ENCODE assay signal across 8 mouse cellular contexts in the genomic region with DNA sequence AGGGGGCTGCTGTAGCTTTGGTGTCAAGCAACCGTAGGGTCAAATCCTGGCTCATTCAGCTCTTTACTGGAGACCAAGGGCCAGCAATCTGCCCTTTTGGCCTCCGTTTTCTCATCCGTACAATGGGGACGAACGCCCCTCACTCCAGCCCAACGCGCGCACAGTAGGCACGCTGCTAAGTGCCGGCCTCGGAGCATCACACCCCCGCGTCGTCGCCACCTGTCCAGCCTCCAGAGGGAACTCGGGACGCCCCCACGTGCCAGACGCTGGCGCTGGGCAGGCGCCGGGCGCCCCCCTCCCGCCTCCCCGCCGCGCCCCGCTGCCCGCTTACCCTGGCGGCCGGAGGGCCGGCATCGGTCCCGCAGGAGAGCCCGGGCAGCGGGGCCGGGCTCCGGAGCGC. TPM values are rescaled to one million over a fixed set of nuclear protein-coding genes. Genes with fewer than 3 reads are reported as not detected.
DNase-seq lines count a peak whose midpoint lies in the region; ATAC-seq and TF ChIP-seq lines count a peak whose summit lies in the region.

No protein-coding gene starts in this region.

- H3K4me3 ChIP-seq in cerebellum, adult 2 months (replicated peaks; ENCODE audit: insufficient read depth, low read depth, low read length), result peak overlapping the region; percentile 19
- H3K4me3 ChIP-seq in intestine, postnatal 0 days (ENCODE audit: low read depth, low read length), result peak overlapping the region; percentile 37

- no peak for ATAC-seq in intestine, postnatal 0 days

- H3K9ac ChIP-seq in intestine, postnatal 0 days (ENCODE audit: low read depth, low read length), result no peak overlapping the region

- no peak for TF ChIP-seq CTCF in cerebellum, adult 2 months (IDR thresholded peaks at IDR 0.05; ENCODE audit: borderline replicate concordance, insufficient read depth, low read depth, low read length)
- no peak for TF ChIP-seq CTCF in intestine, postnatal 0 days (IDR thresholded peaks at IDR 0.05; ENCODE audit: low read depth)

- peak overlapping the region; percentile 79 for H3K4me2 ChIP-seq in intestine, postnatal 0 days (replicated peaks; ENCODE audit: low read depth)

- no peak for TF ChIP-seq POLR2A in cerebellum, adult 2 months (IDR thresholded peaks at IDR 0.05; ENCODE audit: borderline replicate concordance, insufficient read depth, low read length)

- H3K27me3 ChIP-seq in cerebellum, adult 2 months (ENCODE audit: control insufficient read depth, insufficient read depth, low read length), result peaks cover 3% of the 10 kb centered on the region; the same call in 1 of the 2 replicates
- H3K27me3 ChIP-seq in intestine, postnatal 0 days (replicated peaks; ENCODE audit: control insufficient read depth, insufficient read depth, low read length), result peaks cover 41% of the 10 kb centered on the region

- no peaks in the 10 kb centered on the region for H3K9me3 ChIP-seq in intestine, postnatal 0 days (ENCODE audit: control insufficient read depth)

- no peak for DNase-seq in cerebellum, adult 2 months
- no peak for DNase-seq in cerebellum, adult 11 months
- peak; percentile 50 to 63 for DNase-seq in right cerebral cortex, postnatal 10 days (ENCODE audit: low spot score in 2 of 2)
- DNase-seq in right cerebral cortex, postnatal 36 days (ENCODE audit: low spot score in 2 of 2), result no peak
- peak; percentile 48 for DNase-seq in right cerebral cortex, postnatal 4 days
- no peak for DNase-seq in cerebellum, adult 11-12 months
- no peak for DNase-seq in spleen, postnatal 4 days (ENCODE audit: low spot score in 2 of 2)

- WGBS in cerebellum, adult 2 months, result 5% methylated on average over 39 of the region's 39 CpGs
- 6% methylated on average over 19 of the region's 39 CpGs for WGBS in intestine, postnatal 0 days

- peaks cover 27% of the 10 kb centered on the region for H3K4me1 ChIP-seq in cerebellum, adult 2 months (ENCODE audit: control insufficient read depth, insufficient read depth, low read length)
- peaks cover 5% of the 10 kb centered on the region; the same call in 1 of the 2 replicates for H3K4me1 ChIP-seq in intestine, postnatal 0 days (replicated peaks; ENCODE audit: control insufficient read depth, insufficient read depth, low read length)

- no peak overlapping the region for H3K27ac ChIP-seq in cerebellum, adult 2 months (ENCODE audit: insufficient read depth, low read length)
- H3K27ac ChIP-seq in intestine, postnatal 0 days (ENCODE audit: low read depth, low read length), result no peak overlapping the region

- H3K36me3 ChIP-seq in intestine, postnatal 0 days (ENCODE audit: control insufficient read depth, insufficient read depth), result no peaks in the 10 kb centered on the region

RNA-seq across cellular contexts. Expression of a gene that starts 24.6 kb away (rescaled TPM):
- polyA plus RNA-seq in cerebellum, adult 2 months (2012; rRNA removed), result 25.0 and 25.8 TPM in 2 replicates
- 3.9 and 4.1 TPM in 2 replicates for polyA plus RNA-seq in intestine, postnatal 0 days (2015; fragmentation: Nextera tagmentation; extraction: Ambion mirVana)

Comparison
In these comparisons a context has a peak if more than half of its experiments do, and no peak if none do; other contexts are left out.
1. DNase-seq: peak in right cerebral cortex, postnatal 10 days (2 of 2) and right cerebral cortex, postnatal 4 days (single experiment); none in cerebellum, adult 2 months (0 of 2), cerebellum, adult 11 months (single experiment), right cerebral cortex, postnatal 36 days (0 of 2), cerebellum, adult 11-12 months (single experiment) and spleen, postnatal 4 days (0 of 2).